Mouse (Mus musculus): Measurements from ENCODE around the gene Fbxl7. TPM values are rescaled to one million over a fixed set of nuclear protein-coding genes. Genes with fewer than 3 reads are reported as not detected.

Fbxl7 gene
- polyA plus RNA-seq, 1 experiment from 2014 or later = 9.3 TPM

- DNase-seq (ENCODE audit: low spot score) (no peak), ATAC-seq (replicated peaks; ENCODE audit: low FRiP score) (no peak)
- H3K4me1 ChIP-seq (replicated peaks; ENCODE audit: control insufficient read depth, insufficient read depth, low read length) = no peaks in the 10 kb centered on the region
- no peaks in the 10 kb centered on the region for H3K9me3 ChIP-seq (ENCODE audit: control insufficient read depth, low read length)
- WGBS = 67% methylated on average over 1 of the region's 1 CpGs
- no peaks in the 10 kb centered on the region for H3K36me3 ChIP-seq (ENCODE audit: control insufficient read depth, insufficient read depth, low read length)
- H3K27ac ChIP-seq (ENCODE audit: low read depth, low read length) = no peak overlapping the region
- no peak overlapping the region for H3K9ac ChIP-seq (ENCODE audit: low read depth, low read length)
- no peak overlapping the region for H3K4me2 ChIP-seq
- H3K27me3 ChIP-seq (replicated peaks; ENCODE audit: control insufficient read depth, insufficient read depth, low read length) = no peaks in the 10 kb centered on the region
- H3K4me3 ChIP-seq (ENCODE audit: low read depth, low read length) = no peak overlapping the region
Measured at GRCm38 (mm10) chr15:26578500-26578899, 316.9 kb downstream of the Fbxl7 start.

- WGBS = 78% methylated on average over 2 of the region's 2 CpGs
- DNase-seq (ENCODE audit: low spot score) = no peak
- no peaks in the 10 kb centered on the region for H3K9me3 ChIP-seq (ENCODE audit: control insufficient read depth, low read length)
- H3K27me3 ChIP-seq (replicated peaks; ENCODE audit: control insufficient read depth, insufficient read depth, low read length) = no peaks in the 10 kb centered on the region
- no peak overlapping the region for H3K27ac ChIP-seq (ENCODE audit: low read depth, low read length)
- no peak overlapping the region for H3K4me2 ChIP-seq
- no peaks in the 10 kb centered on the region for H3K36me3 ChIP-seq (ENCODE audit: control insufficient read depth, insufficient read depth, low read length)
- no peak for ATAC-seq (replicated peaks; ENCODE audit: low FRiP score)
- H3K9ac ChIP-seq (ENCODE audit: low read depth, low read length) = no peak overlapping the region
- H3K4me3 ChIP-seq (ENCODE audit: low read depth, low read length) = no peak overlapping the region
- no peaks in the 10 kb centered on the region for H3K4me1 ChIP-seq (replicated peaks; ENCODE audit: control insufficient read depth, insufficient read depth, low read length)
Measured at GRCm38 (mm10) chr15:26566076-26566475, 329.3 kb downstream of the Fbxl7 start.

GRCm38 (mm10) chr15:26553620-26554019 is 341.8 kb downstream of the Fbxl7 start:
- WGBS = 72% methylated on average over 10 of the region's 10 CpGs
- Histone ChIP-seq H3K36me3 (ENCODE audit: control insufficient read depth, insufficient read depth, low read length) (no peaks in the 10 kb centered on the region; the same call in 1 of the 2 replicates), H3K4me2 (no peak overlapping the region), H3K9ac (ENCODE audit: low read depth, low read length) (no peak overlapping the region), H3K27ac (ENCODE audit: low read depth, low read length) (no peak overlapping the region), H3K9me3 (ENCODE audit: control insufficient read depth, low read length) (no peaks in the 10 kb centered on the region), H3K27me3 (replicated peaks; ENCODE audit: control insufficient read depth, insufficient read depth, low read length) (no peaks in the 10 kb centered on the region), H3K4me1 (replicated peaks; ENCODE audit: control insufficient read depth, insufficient read depth, low read length) (no peaks in the 10 kb centered on the region), H3K4me3 (ENCODE audit: low read depth, low read length) (no peak overlapping the region)
- ATAC-seq (replicated peaks; ENCODE audit: low FRiP score) (no peak), DNase-seq (ENCODE audit: low spot score) (no peak)

GRCm38 (mm10) chr15:26533997-26534700 is 361.2 kb downstream of the Fbxl7 start:
- H3K4me2 ChIP-seq = no peak overlapping the region
- H3K9ac ChIP-seq (ENCODE audit: low read depth, low read length) = no peak overlapping the region
- no peak overlapping the region for H3K4me3 ChIP-seq (ENCODE audit: low read depth, low read length)
- 77% methylated on average over 3 of the region's 3 CpGs for WGBS
- no peaks in the 10 kb centered on the region for H3K4me1 ChIP-seq (replicated peaks; ENCODE audit: control insufficient read depth, insufficient read depth, low read length)
- H3K27me3 ChIP-seq (replicated peaks; ENCODE audit: control insufficient read depth, insufficient read depth, low read length) = no peaks in the 10 kb centered on the region
- DNase-seq (ENCODE audit: low spot score) (no peak), ATAC-seq (replicated peaks; ENCODE audit: low FRiP score) (no peak)
- no peaks in the 10 kb centered on the region for H3K36me3 ChIP-seq (ENCODE audit: control insufficient read depth, insufficient read depth, low read length)
- no peaks in the 10 kb centered on the region for H3K9me3 ChIP-seq (ENCODE audit: control insufficient read depth, low read length)
- H3K27ac ChIP-seq (ENCODE audit: low read depth, low read length) = no peak overlapping the region

- Histone ChIP-seq H3K36me3 (ENCODE audit: control insufficient read depth, insufficient read depth, low read length) (no peaks in the 10 kb centered on the region), H3K9ac (ENCODE audit: low read depth, low read length) (no peak overlapping the region)
- 55% methylated on average over 6 of the region's 6 CpGs for WGBS
Measured at GRCm38 (mm10) chr15:26519220-26519631, 376.2 kb downstream of the Fbxl7 start.

GRCm38 (mm10) chr15:26501024-26501423 is 394.4 kb downstream of the Fbxl7 start:
- H3K9ac ChIP-seq (ENCODE audit: low read depth, low read length) = no peak overlapping the region
- H3K27ac ChIP-seq (ENCODE audit: low read depth, low read length) = no peak overlapping the region
- no peaks in the 10 kb centered on the region for H3K27me3 ChIP-seq (replicated peaks; ENCODE audit: control insufficient read depth, insufficient read depth, low read length)
- no peaks in the 10 kb centered on the region for H3K4me1 ChIP-seq (replicated peaks; ENCODE audit: control insufficient read depth, insufficient read depth, low read length)
- no peaks in the 10 kb centered on the region for H3K36me3 ChIP-seq (ENCODE audit: control insufficient read depth, insufficient read depth, low read length)
- ATAC-seq (replicated peaks; ENCODE audit: low FRiP score) (no peak), DNase-seq (ENCODE audit: low spot score) (no peak)
- no peak overlapping the region for H3K4me2 ChIP-seq
- 56% methylated on average over 4 of the region's 4 CpGs for WGBS
- H3K9me3 ChIP-seq (ENCODE audit: control insufficient read depth, low read length) = no peaks in the 10 kb centered on the region
- H3K4me3 ChIP-seq (ENCODE audit: low read depth, low read length) = no peak overlapping the region

More at GRCm38 (mm10) chr15:26519220-26519631, 376.2 kb downstream of the Fbxl7 start:
- Histone ChIP-seq H3K4me3 (ENCODE audit: low read depth, low read length) (no peak overlapping the region), H3K9me3 (ENCODE audit: control insufficient read depth, low read length) (no peaks in the 10 kb centered on the region), H3K27me3 (replicated peaks; ENCODE audit: control insufficient read depth, insufficient read depth, low read length) (no peaks in the 10 kb centered on the region), H3K4me1 (replicated peaks; ENCODE audit: control insufficient read depth, insufficient read depth, low read length) (no peaks in the 10 kb centered on the region), H3K4me2 (no peak overlapping the region), H3K27ac (ENCODE audit: low read depth, low read length) (no peak overlapping the region)
- ATAC-seq (replicated peaks; ENCODE audit: low FRiP score) (no peak), DNase-seq (ENCODE audit: low spot score) (no peak)

Data from liver, embryonic 11.5 days (tissue).